Mouse (Mus musculus) splenic B cell, adult 2 months (primary cell): ENCODE results near the gene Kif18b.

ENCODE experiments used
- DNase-seq: peaks from one replicate; pipeline ENCODE4 v3.0.0-alpha.2; 2011; ENCODE audit warnings: low read depth, low spot score
- H3K27me3 ChIP-seq: 2 replicates; pipeline ENCODE4 v1.6.1; 2012; ENCODE audit warnings: mild to moderate bottlenecking, low read length, moderate library complexity, mixed read lengths; ENCODE audit not compliant: control insufficient read depth, poor library complexity, insufficient read depth, severe bottlenecking
- H3K36me3 ChIP-seq: 2 replicates; pipeline ENCODE4 v1.6.1; 2012; ENCODE audit warnings: mild to moderate bottlenecking, low read length, moderate library complexity, mixed read lengths; ENCODE audit not compliant: control insufficient read depth, poor library complexity, insufficient read depth, severe bottlenecking

Gene Kif18b

GRCm38 (mm10) chr11:102880585-102881313 is 44.2 kb downstream of the Kif18b start, which contains the start of the genes Eftud2 and Ccdc103:
Gene Eftud2 (minus strand): TSS chr11:102880985.
Gene Ccdc103 (plus strand): TSS chr11:102881204.
- Histone ChIP-seq H3K27me3 (no peaks in the 10 kb centered on the region), H3K36me3 (no peaks in the 10 kb centered on the region)
- peak; percentile 95 for DNase-seq

DNA sequence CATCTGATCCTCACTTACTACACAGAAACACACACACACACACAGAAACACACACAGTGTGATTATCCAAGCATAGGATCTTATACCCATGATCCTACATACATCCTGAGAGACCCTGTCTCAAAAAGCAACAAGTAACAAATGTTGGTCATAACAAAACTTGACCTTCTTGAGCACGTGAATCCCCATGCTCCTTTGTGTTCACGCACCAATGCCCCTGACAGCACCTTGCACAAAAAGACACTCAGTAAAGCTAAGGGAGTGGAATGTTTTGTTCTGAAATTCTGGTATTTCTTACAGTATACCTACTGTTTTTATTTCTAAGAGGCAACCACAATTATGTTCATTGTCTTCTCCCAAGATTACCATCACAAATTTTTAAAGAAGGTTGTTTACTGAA is 45.4 kb downstream of the Kif18b start:
- no peaks in the 10 kb centered on the region for H3K36me3 ChIP-seq
- no peaks in the 10 kb centered on the region for H3K27me3 ChIP-seq
- DNase-seq: no peak

DNA sequence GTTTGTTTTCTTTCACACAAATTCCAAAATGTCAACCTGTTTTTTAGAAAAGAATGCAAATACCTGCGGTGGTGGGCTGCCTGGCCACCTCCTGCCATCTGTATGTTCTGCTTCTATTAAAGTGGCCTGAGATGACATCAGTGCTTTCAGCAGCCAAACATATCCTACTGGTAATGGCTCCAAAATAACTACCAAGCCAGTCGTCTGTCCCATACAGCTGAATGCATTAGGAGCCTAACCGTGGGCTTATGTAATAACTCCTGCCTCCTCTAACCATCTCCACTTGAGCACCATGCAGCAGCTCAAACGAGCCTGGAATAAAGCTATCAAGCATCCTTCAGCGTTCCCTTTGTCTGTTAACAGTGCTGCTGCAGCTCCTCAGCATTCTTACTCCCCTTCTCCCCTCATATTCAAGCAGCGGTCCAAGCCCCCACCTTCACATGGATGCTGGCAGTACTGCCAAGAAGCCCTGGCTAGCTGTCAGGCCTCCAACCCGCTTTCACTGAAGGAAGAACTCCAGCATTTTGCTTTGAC is 50.1 kb downstream of the Kif18b start:
- H3K36me3 ChIP-seq: no peaks in the 10 kb centered on the region; the same call in 1 of the 2 replicates
- no peaks in the 10 kb centered on the region for H3K27me3 ChIP-seq
- DNase-seq: no peak

- Histone ChIP-seq H3K27me3 (no peaks in the 10 kb centered on the region), H3K36me3 (peaks cover 18% of the 10 kb centered on the region)
- peak; percentile 63 for DNase-seq
Observed at GRCm38 (mm10) chr11:102864272-102864671, 60.7 kb downstream of the Kif18b start.

DNA sequence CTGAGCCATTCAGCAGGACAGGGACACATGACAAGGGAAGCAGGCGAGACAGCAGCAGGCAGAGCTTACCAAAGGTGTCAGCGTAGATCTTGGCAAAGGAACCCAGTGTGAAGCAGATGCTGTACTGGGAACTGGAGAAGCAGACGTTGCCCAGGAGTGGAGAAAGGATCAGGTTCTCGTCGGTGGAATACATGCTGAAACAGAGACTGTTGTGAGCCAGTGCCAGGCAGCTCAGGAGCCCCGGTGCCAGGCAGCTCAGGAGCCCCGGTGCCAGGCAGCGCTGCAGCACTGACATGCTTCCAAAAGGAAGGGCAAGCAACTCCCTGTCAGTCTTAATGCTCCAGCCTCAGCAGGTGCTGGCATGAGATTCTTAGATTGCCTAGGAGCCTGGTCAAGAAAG is 65.0 kb downstream of the Kif18b start:
- H3K27me3 ChIP-seq: no peaks in the 10 kb centered on the region
- DNase-seq: no peak

DNA sequence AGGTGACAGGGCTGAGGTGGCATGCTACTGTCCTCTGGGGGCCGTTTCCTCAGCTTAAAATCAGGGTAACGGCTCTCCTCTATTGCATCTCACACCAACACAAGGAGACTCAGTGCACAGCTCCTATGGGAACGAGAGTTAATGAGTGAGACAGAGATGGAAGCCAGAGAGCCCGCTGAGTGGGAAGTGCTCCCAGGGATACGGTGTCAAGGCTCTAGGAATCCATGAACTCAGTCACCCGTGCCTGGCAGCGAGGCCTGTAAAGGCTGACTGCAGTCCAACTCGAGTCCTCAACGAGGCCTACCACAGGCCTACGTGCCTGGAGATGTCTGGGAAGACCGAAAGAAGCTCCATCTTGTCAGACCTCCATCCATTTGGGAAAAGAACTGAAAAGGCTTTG is 66.0 kb downstream of the Kif18b start:
- DNase-seq: no peak
- H3K27me3 ChIP-seq: no peaks in the 10 kb centered on the region
- peaks cover 12% of the 10 kb centered on the region for H3K36me3 ChIP-seq

More for the DNA sequence above, 65.0 kb downstream of the Kif18b start:
- peaks cover 6% of the 10 kb centered on the region for H3K36me3 ChIP-seq

DNA sequence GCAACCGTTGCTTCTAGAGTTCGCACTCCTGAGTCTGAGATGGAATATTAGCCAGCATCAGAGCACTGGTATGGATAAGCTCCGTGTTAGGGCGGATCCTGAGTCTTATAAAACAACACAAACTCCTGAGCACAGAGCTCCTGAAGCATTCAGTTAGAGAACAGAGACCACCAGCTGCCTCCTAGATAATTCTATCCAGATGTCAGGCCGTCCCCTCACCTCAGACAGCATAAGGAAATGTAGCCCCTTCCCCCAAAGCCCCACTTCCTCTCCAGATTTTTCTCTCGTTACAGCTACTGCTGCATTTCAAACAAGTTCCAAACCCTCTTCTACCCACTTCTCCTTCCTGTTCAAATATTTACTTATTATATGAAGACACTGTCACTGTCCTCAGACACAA is 69.0 kb downstream of the Kif18b start:
- no peak for DNase-seq
- Histone ChIP-seq H3K36me3 (peaks cover 20% of the 10 kb centered on the region), H3K27me3 (no peaks in the 10 kb centered on the region)
